Mouse (Mus musculus) heart, adult 2 months (tissue): ENCODE results near the gene Grhl3.

Experiments used
- CTCF ChIP-seq: fragments of 200-600 bp; IDR thresholded peaks from 2 replicates; pipeline ENCODE4 v1.8.1; 2022; ENCODE audit warnings: antibody characterized with exemption, mild to moderate bottlenecking, moderate library complexity
- EP300 ChIP-seq: fragments of 200-500 bp; IDR thresholded peaks from 2 replicates; pipeline ENCODE4 v1.6.1; 2011; ENCODE audit warnings: low read depth, low read length, control low read depth; ENCODE audit not compliant: insufficient read depth
- POLR2A ChIP-seq: fragments of 200-500 bp; IDR thresholded peaks from 2 replicates; pipeline ENCODE4 v1.6.1; 2011; ENCODE audit warnings: mild to moderate bottlenecking, low read depth, low read length, control low read depth; ENCODE audit not compliant: insufficient read depth

GRCm38 (mm10) chr4:135606271-135606670, 32.8 kb upstream of the Grhl3 start:
- TF ChIP-seq CTCF (no peak), EP300 (no peak), POLR2A (no peak)
